Mouse (Mus musculus) midbrain, embryonic 14.5 days (tissue): ENCODE data around the gene Nrsn1. TPM values are rescaled to one million over a fixed set of nuclear protein-coding genes. Genes with fewer than 3 reads are reported as not detected.

ENCODE experiments used
- ATAC-seq: fragments of 200-750 bp; cut with Nextera tagmentation; 2 replicates; pipeline ENCODE4 v1.8.0; 2017; ENCODE audit warnings: moderate number of reproducible peaks, moderate library complexity; ENCODE audit not compliant: low FRiP score, low TSS enrichment
- DNase-seq: peaks from one replicate; pipeline ENCODE4 v3.0.0-alpha.2; 2015
- H3K27ac ChIP-seq: fragments of 300-500 bp; sonication (generic); replicated peaks from 2 replicates; pipeline ENCODE4 v1.5.1; 2014; ENCODE audit warnings: mild to moderate bottlenecking, low read depth, low read length, moderate library complexity
- H3K27me3 ChIP-seq: fragments of 300-500 bp; sonication (generic); 2 replicates; pipeline ENCODE4 v1.6.1; 2014; ENCODE audit warnings: low read length, control low read depth, mixed read lengths; ENCODE audit not compliant: control insufficient read depth, insufficient read depth
- H3K36me3 ChIP-seq: fragments of 300-500 bp; sonication (generic); 2 replicates; pipeline ENCODE4 v1.6.1; 2014; ENCODE audit warnings: low read length, control low read depth; ENCODE audit not compliant: control insufficient read depth, insufficient read depth
- H3K4me1 ChIP-seq: fragments of 300-500 bp; sonication (generic); 2 replicates; pipeline ENCODE4 v1.6.1; 2014; ENCODE audit warnings: mild to moderate bottlenecking, antibody characterized with exemption, low read length, control low read depth; ENCODE audit not compliant: control insufficient read depth, insufficient read depth
- H3K4me2 ChIP-seq: fragments of 300-500 bp; sonication (generic); 2 replicates; pipeline ENCODE4 v1.6.1; 2014; ENCODE audit warnings: mild to moderate bottlenecking, low read length, moderate library complexity
- H3K4me3 ChIP-seq: fragments of 300-500 bp; sonication (generic); replicated peaks from 2 replicates; pipeline ENCODE4 v1.5.1; 2014; ENCODE audit warnings: low read depth, low read length
- H3K9ac ChIP-seq: fragments of 300-500 bp; sonication (generic); replicated peaks from 2 replicates; pipeline ENCODE4 v1.6.1; 2014; ENCODE audit warnings: mild to moderate bottlenecking, low read length, moderate library complexity
- H3K9me3 ChIP-seq: fragments of 300-500 bp; sonication (generic); 2 replicates; pipeline ENCODE4 v1.6.1; 2016; ENCODE audit warnings: low read length, control low read depth, mixed read lengths; ENCODE audit not compliant: control insufficient read depth
- WGBS: fragments of 180-500 bp; shearing (Covaris S2); extraction: QIAGEN DNeasy Blood & Tissue Kit; methylation state at CpG from one replicate; pipeline ENCODE4 v1.1.7; 2014; 5-methylcytosine and 5-hydroxymethylcytosine counted together
- polyA plus RNA-seq: library from polyadenylated mRNA; unstranded; fragments of >200 nt; fragmentation: Nextera tagmentation; extraction: Ambion mirVana; gene quantifications from 2 replicates; pipeline ENCODE4 v1.2.1, GENCODE M21; 2014

The Nrsn1 gene
- polyA plus RNA-seq, 1 experiment from 2014 or later: 59.5 TPM

DNA sequence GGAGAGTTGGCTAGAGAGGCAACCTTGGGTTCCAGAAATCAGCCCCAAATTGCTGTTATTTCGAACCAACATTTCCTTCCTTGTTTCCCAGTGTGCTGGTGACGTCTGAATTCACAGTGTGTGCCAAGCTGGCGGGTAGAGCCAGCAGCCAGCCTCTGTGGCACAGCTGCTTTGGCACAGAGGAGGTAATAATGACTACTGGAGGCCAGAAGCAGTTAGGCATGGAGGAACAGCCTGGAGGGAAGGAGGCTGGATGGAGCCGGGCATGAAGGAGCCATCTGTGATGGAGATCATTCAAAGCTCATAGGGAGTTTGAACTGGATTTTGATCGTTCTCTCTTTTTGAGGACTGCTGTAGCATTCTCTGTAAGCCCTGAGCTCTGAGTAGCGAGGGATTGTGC lies 12.7 kb downstream of the Nrsn1 start:
- DNase-seq: no peak
- Histone ChIP-seq H3K9ac (no peak overlapping the region), H3K9me3 (no peaks in the 10 kb centered on the region), H3K27ac (no peak overlapping the region), H3K4me1 (no peaks in the 10 kb centered on the region), H3K36me3 (no peaks in the 10 kb centered on the region), H3K4me3 (no peak overlapping the region), H3K27me3 (no peaks in the 10 kb centered on the region), H3K4me2 (no peak overlapping the region)
- WGBS: 86% methylated on average over 6 of the region's 6 CpGs
- no peak for ATAC-seq

- Histone ChIP-seq H3K4me2 (no peak overlapping the region), H3K9me3 (no peaks in the 10 kb centered on the region), H3K27me3 (no peaks in the 10 kb centered on the region), H3K36me3 (no peaks in the 10 kb centered on the region), H3K27ac (no peak overlapping the region), H3K4me1 (no peaks in the 10 kb centered on the region), H3K9ac (no peak overlapping the region), H3K4me3 (no peak overlapping the region)
- no peak for DNase-seq
- WGBS: 88% methylated on average over 9 of the region's 9 CpGs
- ATAC-seq: no peak
Measured at GRCm38 (mm10) chr13:25254478-25255263, 15.6 kb downstream of the Nrsn1 start.

GRCm38 (mm10) chr13:25251893-25252292 lies 18.4 kb downstream of the Nrsn1 start:
- no peaks in the 10 kb centered on the region for H3K9me3 ChIP-seq
- ATAC-seq: no peak

GRCm38 (mm10) chr13:25220186-25220787 lies 50.0 kb downstream of the Nrsn1 start:
- Histone ChIP-seq H3K9me3 (no peaks in the 10 kb centered on the region), H3K36me3 (no peaks in the 10 kb centered on the region), H3K9ac (no peak overlapping the region), H3K4me2 (no peak overlapping the region), H3K4me3 (no peak overlapping the region), H3K27ac (no peak overlapping the region), H3K4me1 (no peaks in the 10 kb centered on the region), H3K27me3 (no peaks in the 10 kb centered on the region)
- DNase-seq (no peak), ATAC-seq (no peak)
- 77% methylated on average over 5 of the region's 5 CpGs for WGBS

More at GRCm38 (mm10) chr13:25251893-25252292, 18.4 kb downstream of the Nrsn1 start:
- Histone ChIP-seq H3K27me3 (no peaks in the 10 kb centered on the region), H3K36me3 (no peaks in the 10 kb centered on the region), H3K9ac (no peak overlapping the region), H3K4me2 (no peak overlapping the region), H3K4me3 (no peak overlapping the region), H3K4me1 (no peaks in the 10 kb centered on the region), H3K27ac (no peak overlapping the region)
- DNase-seq: no peak
- 83% methylated on average over 1 of the region's 1 CpGs for WGBS

- H3K9ac ChIP-seq: no peak overlapping the region
- no peak overlapping the region for H3K27ac ChIP-seq
- H3K4me1 ChIP-seq: no peaks in the 10 kb centered on the region
- no peak for DNase-seq
- H3K9me3 ChIP-seq: no peaks in the 10 kb centered on the region
- no peak overlapping the region for H3K4me2 ChIP-seq
- H3K4me3 ChIP-seq: no peak overlapping the region
- no peaks in the 10 kb centered on the region for H3K36me3 ChIP-seq
- no peak for ATAC-seq
- 85% methylated on average over 1 of the region's 1 CpGs for WGBS
- no peaks in the 10 kb centered on the region for H3K27me3 ChIP-seq
Measured at GRCm38 (mm10) chr13:25218394-25218793, 51.9 kb downstream of the Nrsn1 start.

- Histone ChIP-seq H3K27me3 (no peaks in the 10 kb centered on the region), H3K9ac (no peak overlapping the region), H3K4me1 (no peaks in the 10 kb centered on the region), H3K36me3 (no peaks in the 10 kb centered on the region), H3K27ac (no peak overlapping the region), H3K4me2 (no peak overlapping the region), H3K9me3 (no peaks in the 10 kb centered on the region), H3K4me3 (no peak overlapping the region)
- ATAC-seq (no peak), DNase-seq (no peak)
- WGBS: 90% methylated on average over 5 of the region's 5 CpGs
Measured at GRCm38 (mm10) chr13:25206950-25207349, 63.4 kb downstream of the Nrsn1 start.

Other genes with a start within 250 kb of the Nrsn1 start
- gene Dcdc2a, start 214.5 kb downstream of the Nrsn1 start, polyA plus RNA-seq: 4.3 and 5.1 TPM in 2 replicates